Mouse (Mus musculus) CH12.LX (cell line): ENCODE measurements at regions not wholly inside any gene's neighbourhood (a gene's known extent, or its start where the extent isn't known, plus 50 kb on each side); places are given as distances from the start of the nearest gene placed in this dataset.
"Not testable (repeated sequence)": the region's sequence is repeated elsewhere in the genome, so short reads cannot be mapped to it uniquely, and the experiment has no call there.

Source experiments
- DNase-seq: peaks from one replicate; pipeline ENCODE4 v3.0.0-alpha.2; 2013; ENCODE audit errors: extremely low read depth
- H3K27ac ChIP-seq: 2 replicates; pipeline ENCODE4 v1.5.1; 2012; ENCODE audit warnings: low read depth, mild to moderate bottlenecking, control low read depth, moderate library complexity; ENCODE audit not compliant: insufficient read depth
- H3K27me3 ChIP-seq: replicated peaks from 2 replicates; pipeline ENCODE3; 2012; ENCODE audit warnings: inconsistent platforms
- H3K36me3 ChIP-seq, 2 experiments: replicated peaks in 1 of 2; 2 replicates each; pipeline versions ENCODE3 to v1.6.1; 2012; ENCODE audit warnings: inconsistent platforms in 1 of 2, low read length in 1 of 2, mild to moderate bottlenecking in 1 of 2, mixed read lengths in 1 of 2, moderate library complexity in 1 of 2; ENCODE audit not compliant: control insufficient read depth in 1 of 2, insufficient read depth in 1 of 2
- H3K4me1 ChIP-seq, 2 experiments: 2 replicates each; pipeline ENCODE4 v1.6.1; 2012; ENCODE audit warnings: inconsistent platforms in 1 of 2, moderate library complexity in 1 of 2; ENCODE audit not compliant: insufficient read depth in 2 of 2, control insufficient read depth in 1 of 2
- H3K4me2 ChIP-seq: 2 replicates; pipeline ENCODE4 v1.6.1; 2012; ENCODE audit warnings: low read depth, mild to moderate bottlenecking, control low read depth; ENCODE audit not compliant: poor library complexity, insufficient read depth, severe bottlenecking
- H3K4me3 ChIP-seq, 3 experiments: fragments of 150-350 bp in 1 of 3; sonication (generic) in 1 of 3; replicated peaks in 1 of 3; 2 replicates each; pipeline versions ENCODE3 to v1.5.1; 2011 to 2012; ENCODE audit warnings: low read depth in 2 of 3, low read length in 2 of 3, mild to moderate bottlenecking in 2 of 3, moderate library complexity in 2 of 3, control low read depth in 1 of 3, improper control_type of control experiment in 1 of 3, inconsistent platforms in 1 of 3, mixed read lengths in 1 of 3; ENCODE audit not compliant: poor library complexity in 1 of 3
- H3K79me2 ChIP-seq: replicated peaks from 2 replicates; pipeline ENCODE4 v1.6.1; 2012; ENCODE audit warnings: mild to moderate bottlenecking, moderate library complexity; ENCODE audit not compliant: control insufficient read depth, poor library complexity, insufficient read depth, severe bottlenecking; ENCODE audit errors: extremely low read depth
- H3K9ac ChIP-seq: 2 replicates; pipeline ENCODE4 v1.6.1; 2012; ENCODE audit warnings: low read depth, mild to moderate bottlenecking, control low read depth, moderate library complexity; ENCODE audit not compliant: insufficient read depth
- H3K9me3 ChIP-seq: replicated peaks from 2 replicates; pipeline ENCODE3; 2012; ENCODE audit warnings: low read length, inconsistent platforms, mixed read lengths
- E2F4 ChIP-seq: IDR thresholded peaks from 2 replicates; pipeline ENCODE4 v1.6.1; 2011; ENCODE audit warnings: low read depth, low read length, improper control_type of control experiment; ENCODE audit not compliant: insufficient replicate concordance
- ELF1 ChIP-seq: IDR thresholded peaks from 2 replicates; pipeline ENCODE4 v1.6.1; 2014; ENCODE audit warnings: low read depth, mild to moderate bottlenecking, inconsistent platforms, low read length, improper control_type of control experiment
- EP300 ChIP-seq: IDR thresholded peaks from 2 replicates; pipeline ENCODE4 v1.6.1; 2011; ENCODE audit warnings: low read length, improper control_type of control experiment
- HCFC1 ChIP-seq: IDR thresholded peaks from 2 replicates; pipeline ENCODE4 v1.6.1; 2012; ENCODE audit warnings: low read depth, mild to moderate bottlenecking, inconsistent platforms, low read length, improper control_type of control experiment
- IRF4 ChIP-seq: IDR thresholded peaks from 2 replicates; pipeline ENCODE4 v1.6.1; 2014; ENCODE audit warnings: low read depth, mild to moderate bottlenecking, inconsistent platforms, low read length, improper control_type of control experiment
- MAX ChIP-seq: IDR thresholded peaks from 2 replicates; pipeline ENCODE4 v1.6.1; 2011; ENCODE audit warnings: low read length, improper control_type of control experiment
- MAZ ChIP-seq: IDR thresholded peaks from 2 replicates; pipeline ENCODE4 v1.6.1; 2012; ENCODE audit warnings: low read depth, mild to moderate bottlenecking, inconsistent platforms, low read length, improper control_type of control experiment, moderate library complexity
- PAX5 ChIP-seq: IDR thresholded peaks from 2 replicates; pipeline ENCODE4 v1.6.1; 2012; ENCODE audit warnings: low read length, inconsistent platforms, mixed read lengths
- POLR2AphosphoS2 ChIP-seq: IDR thresholded peaks from 2 replicates; pipeline ENCODE4 v1.6.1; 2011; ENCODE audit warnings: low read depth, low read length, improper control_type of control experiment
- RAD21 ChIP-seq: IDR thresholded peaks from 2 replicates; pipeline ENCODE4 v1.6.1; 2011; ENCODE audit warnings: low read depth, mild to moderate bottlenecking, low read length, improper control_type of control experiment, moderate library complexity
- TBP ChIP-seq: conservative IDR thresholded peaks from 2 replicates; pipeline ENCODE4 v1.6.1; 2011; ENCODE audit warnings: low read depth, low read length, improper control_type of control experiment
- ZNF384 ChIP-seq: IDR thresholded peaks from 2 replicates; pipeline ENCODE4 v1.6.1; 2012; ENCODE audit warnings: low read depth, low read length, improper control_type of control experiment, inconsistent platforms
- dilution Hi-C: fragments of 300-500 bp; cut with MboI; formaldehyde crosslinking; loops from 2 replicates; pipeline ENCODE4 v1.14.3; 2020; ENCODE audit warnings: low sequenced_read_pairs; ENCODE audit not compliant: extremely low pct_unique_long_range_greater_than_20kb, extremely low pct_ligation_motif_present
- in situ Hi-C: fragments of 300-500 bp; cut with MboI; formaldehyde crosslinking; loops from 3 replicates; pipeline ENCODE4 v1.14.3; 2019; ENCODE audit warnings: low sequenced_read_pairs, low pct_ligation_motif_present, low pct_unique_long_range_greater_than_20kb, mixed read lengths

GRCm38 (mm10) chr14:120766451-120766850 is 144.6 kb upstream of the Ipo5 start:
- no peak for DNase-seq
- in situ Hi-C loops (no loop called here), dilution Hi-C loops (no loop called here)
- no peaks in the 10 kb centered on the region for H3K36me3 ChIP-seq
- no peak overlapping the region for H3K27ac ChIP-seq
- H3K9me3 ChIP-seq = peaks cover 4% of the 10 kb centered on the region
- peaks cover 6 to 22% of the 10 kb centered on the region in 2 experiments for H3K4me1 ChIP-seq
- no peaks in the 10 kb centered on the region for H3K79me2 ChIP-seq
- no peak overlapping the region for H3K9ac ChIP-seq
- no peak overlapping the region for H3K4me3 ChIP-seq
- H3K27me3 ChIP-seq = no peaks in the 10 kb centered on the region
- H3K4me2 ChIP-seq = no peak overlapping the region
- no peak for TF ChIP-seq HCFC1
- no peak for TF ChIP-seq ZNF384
- no peak for TF ChIP-seq MAX
- TF ChIP-seq MAZ = no peak
- no peak for TF ChIP-seq TBP
- TF ChIP-seq E2F4 = no peak
- TF ChIP-seq RAD21 = no peak
- no peak for TF ChIP-seq IRF4
- no peak for TF ChIP-seq ELF1

DNA sequence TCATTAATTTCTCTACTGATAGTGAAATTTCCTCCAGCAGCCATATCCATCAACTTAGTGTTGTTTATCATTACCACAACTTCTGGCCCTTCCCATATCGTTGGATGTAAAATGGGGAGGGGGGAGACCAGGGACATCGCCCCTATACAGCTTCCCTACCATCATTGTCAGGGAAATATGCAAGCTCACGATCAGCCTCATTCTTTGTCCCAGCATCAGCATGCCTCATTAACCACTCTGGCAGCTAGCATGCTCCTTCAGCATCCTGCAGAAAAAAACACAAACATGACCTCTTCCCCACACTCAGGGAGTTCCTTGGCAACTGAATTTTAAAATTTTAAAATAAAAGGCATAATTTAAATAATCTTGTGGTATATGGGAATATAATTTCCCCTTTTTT is 140.4 kb upstream of the Ipo5 start:
- Histone ChIP-seq H3K36me3 (no peaks in the 10 kb centered on the region), H3K4me2 (no peak overlapping the region), H3K79me2 (no peaks in the 10 kb centered on the region), H3K9me3 (peaks cover 4% of the 10 kb centered on the region), H3K27ac (no peak overlapping the region), H3K4me1 (no peaks in the 10 kb centered on the region), H3K9ac (no peak overlapping the region), H3K4me3 (no peak overlapping the region), H3K27me3 (no peaks in the 10 kb centered on the region)
- in situ Hi-C loops (no loop called here), dilution Hi-C loops (no loop called here)
- TF ChIP-seq EP300 (no peak), ZNF384 (no peak), HCFC1 (no peak), POLR2AphosphoS2 (no peak), PAX5 (no peak)
- no peak for DNase-seq

- H3K9ac ChIP-seq, dilution Hi-C loops, H3K27ac ChIP-seq, H3K36me3 ChIP-seq, H3K79me2 ChIP-seq, DNase-seq, H3K4me1 ChIP-seq, in situ Hi-C loops, H3K4me3 ChIP-seq, H3K27me3 ChIP-seq, H3K4me2 ChIP-seq, H3K9me3 ChIP-seq: not testable (repeated sequence)
- TF ChIP-seq TBP = peak; percentile 89
Observed at GRCm38 (mm10) chr14:120773001-120773400, 138.0 kb upstream of the Ipo5 start.
